Mouse (Mus musculus) neural tube, embryonic 12.5 days (tissue): ENCODE data around the gene Vpreb3. TPM values are rescaled to one million over a fixed set of nuclear protein-coding genes. Genes with fewer than 3 reads are reported as not detected.

Experiments
- ATAC-seq: fragments of 200-750 bp; cut with Nextera tagmentation; 2 replicates; pipeline ENCODE4 v1.8.0; 2017; ENCODE audit warnings: low read depth, mild to moderate bottlenecking, moderate TSS enrichment, moderate library complexity; ENCODE audit not compliant: low FRiP score
- H3K27ac ChIP-seq: fragments of 300-500 bp; sonication (generic); 2 replicates; pipeline ENCODE4 v1.5.1; 2016
- H3K27me3 ChIP-seq: fragments of 300-500 bp; sonication (generic); replicated peaks from 2 replicates; pipeline ENCODE4 v1.6.1; 2016; ENCODE audit warnings: mild to moderate bottlenecking
- H3K36me3 ChIP-seq: fragments of 300-500 bp; sonication (generic); 2 replicates; pipeline ENCODE4 v1.6.1; 2016; ENCODE audit warnings: mild to moderate bottlenecking
- H3K4me1 ChIP-seq: fragments of 300-500 bp; sonication (generic); 2 replicates; pipeline ENCODE4 v1.6.1; 2016
- H3K4me2 ChIP-seq: fragments of 300-500 bp; sonication (generic); replicated peaks from 2 replicates; pipeline ENCODE4 v1.6.1; 2016; ENCODE audit warnings: mild to moderate bottlenecking
- H3K4me3 ChIP-seq: fragments of 300-500 bp; sonication (generic); 2 replicates; pipeline ENCODE4 v1.5.1; 2016
- H3K9ac ChIP-seq: fragments of 300-500 bp; sonication (generic); 2 replicates; pipeline ENCODE4 v1.6.1; 2016; ENCODE audit warnings: mild to moderate bottlenecking
- H3K9me3 ChIP-seq: fragments of 300-500 bp; sonication (generic); 2 replicates; pipeline ENCODE4 v1.6.1; 2016; ENCODE audit warnings: mild to moderate bottlenecking
- WGBS: fragments of 180-500 bp; shearing (Covaris S2); methylation state at CpG from one replicate; pipeline ENCODE4 v1.1.7; 2016; 5-methylcytosine and 5-hydroxymethylcytosine counted together
- polyA plus RNA-seq: library from polyadenylated mRNA; unstranded; fragments of >200 nt; fragmentation: Nextera tagmentation; extraction: Ambion mirVana; gene quantifications from 2 replicates; pipeline ENCODE4 v1.2.1, GENCODE M21; 2016

Vpreb3 gene
- polyA plus RNA-seq, 1 experiment from 2014 or later: 0.44 TPM

DNA sequence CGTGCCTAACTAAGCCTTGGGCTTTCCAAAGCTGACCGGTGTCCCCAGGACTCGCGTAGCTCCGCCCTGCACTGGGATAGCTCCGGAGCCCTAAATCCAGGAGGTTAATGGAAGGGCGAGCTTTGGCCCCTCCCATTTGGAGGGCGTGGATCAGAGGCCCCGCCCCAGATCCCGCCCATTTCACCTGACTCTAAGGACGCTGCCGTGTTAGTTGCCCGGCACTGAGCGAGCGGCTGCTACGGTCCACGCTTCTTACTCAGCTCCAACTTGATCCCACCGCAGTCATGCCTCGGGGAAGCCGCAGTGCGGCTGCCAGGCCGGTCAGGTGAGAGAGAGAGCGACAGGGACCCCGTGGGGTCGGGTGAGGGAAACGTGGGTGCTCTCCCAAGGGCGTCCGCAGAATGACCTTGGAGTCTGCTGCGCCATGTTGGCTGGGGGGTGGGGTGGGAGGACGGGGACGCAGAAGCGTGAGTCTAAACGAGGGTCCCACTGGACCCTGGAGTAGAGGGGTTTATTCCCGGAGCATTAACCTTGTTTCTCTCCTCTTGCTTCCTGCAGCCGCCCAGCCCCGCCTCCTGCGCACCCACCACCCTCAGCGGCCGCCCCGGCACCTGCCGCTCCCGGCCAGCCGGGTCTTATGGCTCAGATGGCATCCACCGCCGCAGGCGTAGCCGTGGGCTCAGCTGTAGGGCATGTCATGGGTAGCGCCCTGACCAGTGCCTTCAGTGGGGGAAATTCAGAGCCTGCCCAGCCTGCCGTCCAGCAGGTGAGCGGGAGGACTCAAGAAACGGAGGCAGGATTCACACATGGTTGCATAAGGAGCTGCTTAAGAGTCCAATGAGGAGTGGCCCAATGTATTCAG lies 6.9 kb upstream of the Vpreb3 start, which contains the start of gene Mmp11:
Mmp11 (minus strand) TSS at position 817 of the 862 bp plus-strand sequence.
- no peaks in the 10 kb centered on the region for H3K9me3 ChIP-seq
- no peak within 1 kb of the TSS for H3K27ac ChIP-seq
- peaks cover 32% of the 10 kb centered on the region for H3K27me3 ChIP-seq
- under 1% methylated on average over 51 of the region's 51 CpGs for WGBS
- peaks cover 45% of the 10 kb centered on the region for H3K4me1 ChIP-seq
- peak within 1 kb of the TSS; percentile 49 for H3K4me3 ChIP-seq
- H3K9ac ChIP-seq: peak within 1 kb of the TSS; percentile 53
- H3K36me3 ChIP-seq: no peaks in the 10 kb centered on the region
- ATAC-seq: peak; percentile 42
- H3K4me2 ChIP-seq: peak within 1 kb of the TSS; percentile 86

DNA sequence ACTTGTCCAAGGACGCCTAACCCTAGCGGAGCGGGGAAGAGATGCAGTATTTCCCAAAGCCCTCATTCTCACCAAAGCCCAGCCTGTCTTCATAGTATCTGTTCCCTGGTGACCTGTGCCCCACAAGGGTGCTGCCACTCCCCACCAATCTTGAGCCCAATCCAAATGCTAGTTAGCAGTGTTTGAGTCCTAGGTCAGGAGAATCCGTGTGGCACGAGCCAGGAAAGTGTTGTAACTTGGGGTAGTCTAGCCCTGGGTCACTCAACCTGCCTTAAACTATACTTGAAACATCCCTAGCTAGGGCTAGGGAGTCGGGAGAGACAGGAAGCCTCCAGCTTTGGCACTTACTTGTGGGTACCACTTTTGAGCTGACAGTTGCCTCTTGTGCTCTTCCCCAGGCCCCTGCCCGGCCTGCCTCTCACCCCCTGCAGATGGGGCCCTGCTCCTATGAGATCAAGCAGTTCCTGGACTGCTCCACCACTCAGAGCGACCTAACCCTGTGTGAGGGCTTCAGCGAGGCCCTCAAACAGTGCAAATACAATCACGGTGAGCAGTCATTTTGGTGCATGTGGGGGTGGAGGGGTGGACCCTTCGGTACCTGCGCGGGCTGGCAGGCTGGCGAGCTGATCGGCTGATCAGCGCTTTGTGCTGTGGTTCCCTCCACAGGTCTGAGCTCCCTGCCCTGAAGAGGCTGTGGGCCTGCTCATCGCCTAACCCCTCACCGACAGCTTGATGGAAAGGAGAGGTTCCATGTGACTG lies 5.8 kb upstream of the Vpreb3 start:
- WGBS: 40% methylated on average over 18 of the region's 18 CpGs
- ATAC-seq: no peak
- H3K27ac ChIP-seq: no peak overlapping the region
- no peak overlapping the region for H3K4me3 ChIP-seq
- no peaks in the 10 kb centered on the region for H3K36me3 ChIP-seq
- no peak overlapping the region for H3K4me2 ChIP-seq
- H3K9me3 ChIP-seq: no peaks in the 10 kb centered on the region
- H3K9ac ChIP-seq: 0 out of 2 replicates have a peak overlapping the region, but pooled peaks have one; percentile 6
- H3K4me1 ChIP-seq: peaks cover 40% of the 10 kb centered on the region
- peaks cover 22% of the 10 kb centered on the region for H3K27me3 ChIP-seq

DNA sequence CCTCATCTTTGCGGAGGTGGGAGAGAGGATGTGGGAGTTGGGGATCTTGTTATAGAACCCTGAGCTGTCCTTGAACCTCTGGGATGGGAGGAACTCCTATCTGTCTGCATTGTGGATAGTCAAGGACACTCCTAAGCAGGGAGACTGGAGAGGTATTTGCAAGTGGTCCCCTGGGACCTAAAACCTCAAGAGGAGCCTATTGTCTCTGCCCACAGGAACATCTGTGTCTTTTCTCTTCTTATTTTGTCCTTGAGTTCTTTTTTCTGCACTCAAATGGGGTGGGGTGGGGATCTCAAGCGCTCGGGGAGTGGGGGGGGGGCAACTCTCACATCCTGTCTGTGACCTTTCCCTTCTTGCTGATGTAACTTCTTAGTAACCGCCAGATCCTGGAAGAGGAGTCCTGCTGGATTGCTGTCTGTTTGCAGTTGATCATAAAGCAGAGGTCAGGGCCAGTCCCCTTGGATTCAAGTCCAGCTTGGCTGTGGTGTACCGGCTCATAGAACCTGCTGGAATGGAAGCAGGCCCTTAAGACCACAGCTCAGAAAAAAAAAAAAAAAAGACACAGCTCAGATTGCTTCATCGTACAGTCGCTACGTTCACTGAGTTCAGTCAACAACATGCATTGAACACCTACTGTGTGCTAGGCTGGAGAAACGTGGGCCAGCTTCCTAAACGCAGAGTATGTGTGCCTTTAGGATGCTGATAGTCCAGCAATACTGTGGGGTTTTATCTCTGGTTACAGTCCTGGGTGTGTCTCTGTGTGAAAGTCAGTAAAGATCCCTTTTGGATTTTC lies 4.8 kb upstream of the Vpreb3 start:
- WGBS: 57% methylated on average over 10 of the region's 10 CpGs
- H3K27me3 ChIP-seq: peaks cover 22% of the 10 kb centered on the region
- H3K9me3 ChIP-seq: no peaks in the 10 kb centered on the region
- no peak for ATAC-seq
- H3K4me3 ChIP-seq: no peak overlapping the region
- H3K4me2 ChIP-seq: 0 out of 2 replicates have a peak overlapping the region, but pooled peaks have one; percentile 5
- no peak overlapping the region for H3K9ac ChIP-seq
- no peaks in the 10 kb centered on the region for H3K36me3 ChIP-seq
- peaks cover 33% of the 10 kb centered on the region for H3K4me1 ChIP-seq
- no peak overlapping the region for H3K27ac ChIP-seq

DNA sequence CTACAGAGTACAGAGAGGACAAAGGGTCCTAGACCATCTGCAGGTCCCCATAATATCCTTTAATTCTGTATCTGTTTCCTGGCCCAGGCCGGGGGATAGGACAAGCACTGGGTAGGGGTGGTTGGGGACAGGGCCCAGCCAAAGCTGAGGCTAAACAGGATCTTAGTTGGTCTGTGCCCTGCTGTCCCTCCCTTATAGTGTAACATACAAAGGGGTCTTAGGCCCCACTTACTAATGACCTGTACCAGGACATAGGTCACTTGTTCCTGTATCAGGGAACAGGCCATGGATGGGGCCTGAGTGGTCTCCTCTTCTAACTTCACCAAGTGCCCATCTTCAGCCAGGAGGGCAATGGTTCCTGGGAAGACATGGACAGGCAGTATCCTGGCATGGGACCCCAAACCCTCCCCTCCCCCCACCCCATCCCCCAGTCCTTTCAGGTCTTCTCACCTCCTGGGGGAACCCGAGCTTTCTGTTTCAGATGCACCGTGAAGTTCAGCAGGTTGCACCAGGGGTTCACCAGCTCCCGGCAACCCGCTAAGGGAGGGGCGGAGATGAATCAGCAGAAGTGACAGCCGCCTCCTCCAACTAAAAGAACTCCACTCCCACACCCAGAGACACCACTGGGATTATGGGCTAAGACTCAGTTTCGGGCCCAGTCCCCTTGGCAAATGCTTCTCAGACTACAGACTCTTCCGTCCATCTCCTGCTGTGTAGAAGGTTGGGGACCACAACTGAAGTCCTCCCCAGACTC lies 3.2 kb upstream of the Vpreb3 start:
- H3K4me2 ChIP-seq: no peak overlapping the region
- H3K9ac ChIP-seq: no peak overlapping the region
- H3K9me3 ChIP-seq: no peaks in the 10 kb centered on the region
- no peak for ATAC-seq
- H3K36me3 ChIP-seq: no peaks in the 10 kb centered on the region
- no peak overlapping the region for H3K27ac ChIP-seq
- H3K4me1 ChIP-seq: peaks cover 39% of the 10 kb centered on the region
- H3K27me3 ChIP-seq: peaks cover 22% of the 10 kb centered on the region
- whole genome bisulfite sequencing: 40% methylated on average over 9 of the region's 9 CpGs
- no peak overlapping the region for H3K4me3 ChIP-seq

DNA sequence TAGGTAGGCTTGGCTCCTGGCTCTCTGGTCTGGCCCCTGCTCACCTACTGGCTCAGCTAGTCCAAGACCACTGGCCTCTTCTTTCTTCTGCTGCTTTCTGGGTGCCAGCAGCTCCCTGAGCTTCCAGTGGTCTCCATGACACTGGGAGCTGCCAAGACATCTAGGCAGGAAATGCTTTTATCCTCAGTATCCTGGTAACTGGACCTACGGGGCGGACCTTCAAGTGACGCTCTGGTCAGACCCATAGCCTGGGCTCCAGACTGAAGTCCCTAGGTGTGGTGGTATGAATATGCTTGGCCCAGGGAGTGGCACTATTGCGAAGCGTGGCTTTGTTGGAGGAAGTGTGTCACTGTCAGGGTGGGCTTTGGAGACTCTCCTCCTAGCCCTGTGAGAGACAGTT lies 2.3 kb upstream of the Vpreb3 start, which contains the start of gene Gm867:
Gm867 (minus strand) TSS at position 153 of the 400 bp plus-strand sequence.
- H3K36me3 ChIP-seq: no peaks in the 10 kb centered on the region
- H3K27me3 ChIP-seq: peaks cover 22% of the 10 kb centered on the region
- H3K9ac ChIP-seq: no peak within 1 kb of the TSS
- no peak within 1 kb of the TSS for H3K4me2 ChIP-seq
- no peak for ATAC-seq
- H3K4me3 ChIP-seq: no peak within 1 kb of the TSS
- no peaks in the 10 kb centered on the region for H3K9me3 ChIP-seq
- no peak within 1 kb of the TSS for H3K27ac ChIP-seq
- 84% methylated on average over 5 of the region's 5 CpGs for WGBS
- peaks cover 35% of the 10 kb centered on the region for H3K4me1 ChIP-seq

DNA sequence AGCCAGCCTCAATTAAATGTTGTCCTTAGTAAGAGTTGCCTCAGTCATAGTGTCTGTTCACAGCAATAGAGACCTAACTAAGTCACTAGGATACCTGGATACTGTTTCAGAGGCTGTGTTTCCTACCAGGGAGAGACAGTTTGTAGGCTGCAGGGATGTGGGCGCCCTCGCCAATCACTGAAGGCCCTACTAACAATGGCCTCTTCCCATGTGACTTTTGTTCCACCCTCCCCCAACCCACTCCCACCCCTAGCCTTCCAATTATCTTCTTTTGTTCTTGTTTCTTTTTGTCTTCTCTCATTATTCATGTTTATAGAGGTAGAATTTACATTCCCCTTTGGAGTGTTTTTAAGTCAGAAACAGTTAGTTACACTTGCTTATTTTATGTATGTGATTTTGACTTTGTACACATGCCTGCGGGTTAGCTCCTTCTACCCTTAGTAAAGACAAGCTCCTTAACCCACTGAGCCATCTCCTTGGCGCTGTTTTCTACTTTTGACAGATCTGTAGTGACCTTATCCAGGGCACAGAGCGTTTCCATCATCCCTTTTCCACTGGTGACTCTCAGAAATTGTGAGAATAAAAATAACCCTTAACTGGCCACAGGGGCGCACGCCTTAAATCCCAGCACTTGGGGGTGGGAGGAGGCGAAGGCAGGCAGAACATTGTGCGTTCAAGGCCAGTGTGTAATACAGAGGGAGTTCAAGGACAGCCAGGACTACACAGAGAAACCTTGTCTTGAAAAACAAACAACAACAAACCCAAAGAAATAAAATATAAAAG lies 1.6 kb upstream of the Vpreb3 start:
- peaks cover 19% of the 10 kb centered on the region for H3K27me3 ChIP-seq
- WGBS: 65% methylated on average over 9 of the region's 9 CpGs
- no peak overlapping the region for H3K27ac ChIP-seq
- no peaks in the 10 kb centered on the region for H3K36me3 ChIP-seq
- H3K4me1 ChIP-seq: peaks cover 29% of the 10 kb centered on the region; the same call in 1 of the 2 replicates
- H3K4me2 ChIP-seq: no peak overlapping the region
- no peak overlapping the region for H3K9ac ChIP-seq
- ATAC-seq: no peak
- H3K4me3 ChIP-seq: no peak overlapping the region
- H3K9me3 ChIP-seq: no peaks in the 10 kb centered on the region

DNA sequence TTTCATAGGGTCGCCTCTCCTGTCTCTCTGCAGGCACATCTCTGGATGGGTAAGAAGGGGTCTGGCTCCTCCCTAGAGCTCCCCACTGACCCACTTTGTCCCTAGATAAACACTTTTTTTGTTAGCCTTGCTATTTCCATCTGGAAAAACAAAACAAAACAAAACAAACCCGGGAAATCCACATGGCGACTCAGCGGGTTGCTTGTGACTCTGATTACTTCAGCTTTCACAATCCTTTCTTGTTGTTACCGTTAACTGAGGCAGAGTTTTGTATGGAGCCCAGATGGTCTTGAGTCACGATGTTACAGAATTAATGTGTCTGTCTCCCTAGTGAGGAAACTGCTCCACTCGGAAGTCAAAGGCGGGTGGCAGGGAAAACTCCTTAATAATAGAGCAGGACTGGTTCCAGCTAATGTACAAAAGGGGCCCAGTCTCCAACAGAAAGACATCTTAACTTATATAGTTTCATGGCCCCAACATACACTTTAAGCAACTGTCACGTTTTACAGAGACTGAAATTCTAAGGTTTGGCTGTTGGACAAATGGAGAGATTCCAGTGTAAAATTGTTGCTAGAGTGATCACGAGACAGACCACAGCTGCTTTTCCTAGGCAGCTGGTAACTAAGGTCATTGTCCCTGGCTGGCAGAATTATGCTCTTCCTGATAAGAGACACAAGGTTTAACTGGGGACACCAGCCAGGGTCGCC lies 1.4 kb downstream of the Vpreb3 start:
- 17% methylated on average over 11 of the region's 11 CpGs for WGBS
- H3K36me3 ChIP-seq: no peaks in the 10 kb centered on the region
- peaks cover 25% of the 10 kb centered on the region; the same call in 1 of the 2 replicates for H3K4me1 ChIP-seq
- peak; percentile 73 for ATAC-seq
- no peak overlapping the region for H3K4me3 ChIP-seq
- 0 out of 2 replicates have a peak, but pooled peaks cover 1% of the 10 kb centered on the region for H3K27me3 ChIP-seq
- H3K9ac ChIP-seq: no peak overlapping the region
- no peaks in the 10 kb centered on the region for H3K9me3 ChIP-seq
- no peak overlapping the region for H3K4me2 ChIP-seq
- H3K27ac ChIP-seq: 0 out of 2 replicates have a peak overlapping the region, but pooled peaks have one; percentile 3

DNA sequence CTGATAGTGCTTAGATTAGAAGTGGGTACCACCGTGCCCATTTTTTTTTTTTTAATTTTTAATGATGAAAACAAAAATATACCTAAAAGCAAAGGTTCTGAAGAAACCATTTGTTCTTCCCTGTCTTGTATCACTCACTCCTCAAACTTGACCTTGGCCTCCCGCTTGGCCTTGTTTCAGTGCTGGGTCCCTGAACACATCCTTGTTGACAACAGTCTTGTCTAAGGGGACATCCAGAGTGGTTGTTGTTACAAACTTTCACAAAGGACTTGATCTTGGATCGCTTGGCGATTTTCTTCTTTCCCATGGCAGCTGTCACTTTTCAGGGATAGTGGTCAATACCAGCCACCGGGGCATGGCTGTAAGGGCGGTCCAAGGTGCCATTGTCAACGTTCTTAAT lies 2.4 kb downstream of the Vpreb3 start:
- H3K27me3 ChIP-seq: 0 out of 2 replicates have a peak, but pooled peaks cover 8% of the 10 kb centered on the region
- H3K4me2 ChIP-seq: no peak overlapping the region
- no peak overlapping the region for H3K4me3 ChIP-seq
- no peak overlapping the region for H3K9ac ChIP-seq
- no peaks in the 10 kb centered on the region for H3K9me3 ChIP-seq
- H3K4me1 ChIP-seq: peaks cover 16% of the 10 kb centered on the region; the same call in 1 of the 2 replicates
- WGBS: 90% methylated on average over 7 of the region's 7 CpGs
- ATAC-seq: no peak
- H3K27ac ChIP-seq: no peak overlapping the region
- no peaks in the 10 kb centered on the region for H3K36me3 ChIP-seq

DNA sequence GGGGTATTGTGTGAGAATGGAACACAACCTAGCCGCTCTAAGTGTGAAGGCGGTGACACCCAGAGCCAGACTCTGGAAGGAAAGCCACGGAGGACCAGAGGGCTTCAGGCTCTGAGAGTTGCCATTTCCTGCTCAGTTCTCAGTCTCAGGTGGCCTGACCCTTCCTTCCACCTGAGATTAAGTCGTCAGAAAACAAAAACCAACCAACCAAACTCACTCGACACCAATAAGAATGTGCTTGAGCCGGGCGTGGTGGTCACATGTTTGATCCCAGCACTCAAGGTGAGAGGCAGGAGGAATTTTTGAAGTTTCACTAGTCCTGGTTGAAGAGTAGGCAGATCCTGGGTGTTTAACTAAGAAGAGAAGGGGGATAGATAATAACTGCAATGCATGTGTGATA lies 3.0 kb downstream of the Vpreb3 start:
- WGBS: 91% methylated on average over 7 of the region's 7 CpGs
- no peak for ATAC-seq

DNA sequence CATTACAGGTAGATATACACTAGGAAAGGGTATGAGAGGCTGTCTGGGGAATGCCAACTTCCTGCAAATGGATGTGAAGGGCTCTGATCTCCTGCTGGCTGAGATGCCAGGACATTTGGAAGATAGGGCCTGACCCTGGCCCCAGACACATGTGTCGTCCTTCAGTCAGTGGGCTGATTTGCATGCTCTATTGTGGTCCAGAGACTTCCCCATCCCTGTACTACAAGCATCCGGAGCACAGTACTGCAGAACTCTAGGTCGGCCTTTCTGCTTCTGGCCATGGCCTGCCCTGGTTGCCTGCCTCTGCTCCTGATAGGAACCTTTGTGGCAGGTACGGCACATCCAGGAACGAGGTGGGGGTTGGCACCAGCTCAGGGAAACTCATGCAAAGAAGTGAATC lies 5.2 kb downstream of the Vpreb3 start:
- ATAC-seq: no peak
- no peak overlapping the region for H3K9ac ChIP-seq
- no peak overlapping the region for H3K4me2 ChIP-seq
- 77% methylated on average over 5 of the region's 5 CpGs for WGBS
- H3K27ac ChIP-seq: no peak overlapping the region
- 0 out of 2 replicates have a peak, but pooled peaks cover 8% of the 10 kb centered on the region for H3K27me3 ChIP-seq
- no peaks in the 10 kb centered on the region for H3K36me3 ChIP-seq
- H3K4me3 ChIP-seq: no peak overlapping the region
- no peaks in the 10 kb centered on the region for H3K9me3 ChIP-seq
- H3K4me1 ChIP-seq: peaks cover 13% of the 10 kb centered on the region

More for the DNA sequence above, 3.0 kb downstream of the Vpreb3 start:
- Histone ChIP-seq H3K27me3 (0 out of 2 replicates have a peak, but pooled peaks cover 8% of the 10 kb centered on the region), H3K36me3 (no peaks in the 10 kb centered on the region), H3K4me3 (no peak overlapping the region), H3K9ac (no peak overlapping the region), H3K9me3 (no peaks in the 10 kb centered on the region), H3K27ac (no peak overlapping the region), H3K4me2 (no peak overlapping the region), H3K4me1 (peaks cover 15% of the 10 kb centered on the region)
